Mouse (Mus musculus) c-Kit-negative CD71-positive TER-119-positive erythroid progenitor cells, embryonic 14.5 days (primary cell): ENCODE data around the gene Clrn3.
"Not testable (repeated sequence)": the region's sequence is repeated elsewhere in the genome, so short reads cannot be mapped to it uniquely, and the experiment has no call there.

Experiments
- DNase-seq: peaks from one replicate; pipeline ENCODE4 v3.0.0-alpha.2; 2013; ENCODE audit warnings: low read depth, low spot score

The Clrn3 gene

DNA sequence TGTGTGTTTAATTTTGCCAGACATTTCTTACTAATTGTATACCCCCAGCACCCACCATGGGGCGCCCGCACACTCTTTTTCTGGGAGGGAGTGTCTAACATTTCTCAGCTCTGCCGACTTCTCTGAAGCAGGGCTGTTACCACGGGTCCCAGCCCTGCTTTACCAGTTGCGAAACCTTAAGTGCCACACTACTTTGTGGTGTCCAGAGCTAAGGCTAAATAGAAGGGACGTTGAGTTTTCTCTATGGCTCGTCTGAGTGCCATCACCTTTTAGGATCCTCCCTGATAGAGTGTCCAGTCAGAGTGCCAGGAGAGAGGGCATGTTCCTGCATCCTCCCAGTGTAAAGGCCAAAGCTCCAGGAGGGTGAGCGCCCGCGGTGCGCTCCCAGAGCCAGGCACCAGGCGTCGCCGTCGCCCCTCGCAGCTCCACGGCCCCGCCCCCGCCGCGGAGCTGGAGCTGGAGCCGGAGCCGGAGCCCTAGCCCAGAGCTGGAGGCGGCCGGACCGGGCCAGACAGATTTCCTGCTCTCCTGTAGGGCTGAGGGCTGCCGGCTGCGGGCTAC, 9.0 kb upstream of the Clrn3 start, which contains the start of gene Ptpre:
Gene Ptpre (plus strand): TSS at position 141 of the 561 bp plus-strand sequence.
- DNase-seq: no peak

DNA sequence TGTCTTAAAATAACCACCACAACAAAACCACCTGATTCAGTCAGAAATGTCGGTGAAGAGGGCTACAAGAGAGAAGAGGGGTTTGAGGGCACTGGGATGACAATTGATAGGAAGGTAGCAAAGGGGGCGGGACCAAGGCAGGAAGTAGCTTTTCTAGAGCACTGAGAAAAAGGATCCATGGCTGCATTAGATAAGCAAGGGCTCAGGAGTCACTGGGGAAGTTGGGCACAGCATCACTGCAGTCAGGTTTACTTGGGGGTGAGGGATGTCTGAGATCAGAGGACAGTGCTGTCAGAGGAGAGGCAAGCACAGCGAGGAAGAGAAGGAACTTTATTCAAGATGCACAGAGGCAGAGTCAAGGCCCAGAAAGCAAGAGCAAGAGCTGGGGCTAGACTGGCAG, 7.5 kb upstream of the Clrn3 start:
- DNase-seq: no peak

DNA sequence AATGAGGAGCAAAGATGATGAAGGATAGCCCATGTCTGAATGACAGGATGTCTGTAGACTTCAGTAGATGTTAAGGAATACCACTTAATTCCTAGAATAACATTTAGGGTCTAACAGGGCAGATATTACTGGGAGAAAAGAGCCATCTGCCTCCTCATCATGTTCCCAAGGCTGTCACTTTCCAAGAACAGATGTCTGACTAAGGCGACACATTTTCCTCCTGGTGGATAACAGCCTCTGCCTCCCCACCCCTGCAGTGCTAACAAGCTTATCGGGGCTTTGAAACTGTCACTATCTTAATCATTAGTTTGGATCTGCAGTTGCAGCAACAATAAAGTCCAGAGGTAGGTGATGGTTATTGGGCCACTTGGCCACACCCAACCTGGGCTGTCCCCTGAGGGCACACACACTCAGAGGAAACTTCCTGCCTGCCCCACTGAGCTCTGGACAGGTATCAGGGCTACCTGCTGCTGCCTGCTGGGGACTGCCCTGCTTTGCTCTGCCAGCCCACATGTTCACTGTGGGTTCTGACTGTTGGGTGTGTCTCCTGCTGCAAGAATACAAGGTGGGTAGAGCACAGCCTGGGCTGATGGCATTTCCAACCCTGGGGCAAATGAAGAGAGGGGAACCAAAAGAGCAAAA, 6.2 kb upstream of the Clrn3 start:
- no peak for DNase-seq

DNA sequence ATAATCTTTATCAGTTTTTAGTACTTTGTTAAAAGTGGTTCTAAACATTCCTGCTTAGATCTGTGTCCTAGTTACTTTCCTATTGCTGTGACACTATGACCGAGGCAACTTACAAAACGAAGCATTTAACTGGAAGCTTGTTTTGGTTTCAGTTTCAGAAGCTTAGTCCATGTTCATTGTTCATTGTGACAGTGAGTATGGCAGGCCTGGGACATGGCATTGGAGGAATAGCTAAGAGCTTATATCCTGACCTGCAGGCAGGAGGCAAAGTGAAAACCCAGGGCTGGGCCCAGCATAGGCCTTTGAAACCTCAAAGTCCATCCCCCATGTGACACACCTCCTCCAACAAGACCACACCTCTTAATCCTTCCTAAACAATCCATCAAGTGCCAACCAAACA, 614 bp upstream of the Clrn3 start:
- no peak for DNase-seq

DNA sequence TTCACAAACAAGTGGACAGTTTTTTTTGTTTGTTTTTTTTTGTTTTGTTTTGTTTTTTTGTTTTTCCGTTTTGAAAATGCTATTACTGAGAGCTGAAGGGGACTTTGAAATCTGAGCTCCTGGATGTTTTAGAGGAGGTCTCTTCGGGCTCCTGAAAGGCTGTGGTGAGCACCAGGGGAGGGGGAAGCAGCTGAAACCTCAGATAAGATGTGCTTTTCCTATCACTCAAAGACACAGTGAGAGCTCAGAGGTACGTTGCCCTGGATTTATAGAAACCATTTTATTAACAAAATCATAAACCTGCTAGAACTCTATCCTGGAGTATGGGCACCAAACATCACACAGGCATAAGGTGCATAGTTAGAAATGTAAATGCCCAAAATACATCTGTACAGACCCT, 1.3 kb downstream of the Clrn3 start:
- DNase-seq: no peak

DNA sequence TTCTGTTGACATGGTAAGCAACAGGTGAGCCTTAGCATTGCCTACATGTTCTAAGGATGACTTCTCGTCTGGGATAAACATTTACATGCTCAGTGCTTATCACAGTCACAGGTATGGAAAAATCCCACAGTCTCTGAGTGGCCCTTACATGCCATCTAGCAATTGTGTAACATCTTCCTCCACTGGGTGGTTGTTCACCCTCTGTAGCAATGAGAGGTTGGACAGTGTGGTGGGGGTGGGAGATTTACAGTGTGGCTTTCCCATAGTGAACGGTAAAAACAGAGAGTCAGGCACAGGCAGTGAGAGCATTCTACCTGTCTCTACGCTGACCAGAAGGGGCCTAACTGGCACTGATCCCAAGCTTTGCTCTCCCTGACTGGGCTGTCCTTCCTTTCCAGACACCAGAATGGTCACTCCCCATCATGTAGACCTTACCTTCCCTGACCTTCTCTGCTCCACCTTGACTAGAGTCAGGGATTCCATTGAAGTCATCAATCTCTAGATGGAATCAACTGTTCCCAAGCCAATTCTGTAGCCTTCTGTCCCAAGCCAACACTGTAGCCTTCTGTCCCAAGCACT, 1.8 kb downstream of the Clrn3 start:
- DNase-seq: no peak

DNA sequence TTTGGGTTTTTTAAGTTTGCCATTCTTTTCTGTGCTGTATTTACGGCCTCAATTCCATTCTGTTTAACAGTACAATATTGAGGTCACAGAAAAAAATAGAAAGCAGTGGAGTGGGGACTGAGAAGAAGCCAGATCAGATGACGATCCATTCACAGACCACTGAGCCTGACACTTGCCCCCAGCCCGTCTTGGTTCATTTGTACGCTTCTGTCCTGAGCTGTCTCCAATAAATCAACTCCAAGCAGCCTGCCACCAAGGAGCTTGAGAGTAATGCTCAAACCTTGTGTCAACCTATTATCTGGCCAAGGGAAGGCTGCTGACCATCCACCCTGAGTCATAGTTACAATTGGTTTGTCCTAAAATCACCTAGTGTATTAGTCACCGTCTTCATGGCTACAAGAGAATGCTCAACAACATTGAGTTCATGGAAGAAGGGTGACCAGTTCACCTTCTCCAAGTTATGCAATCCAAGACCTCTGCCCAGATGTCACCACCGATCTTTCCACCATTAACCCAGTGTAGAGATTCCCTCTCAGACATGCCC, 4.0 kb downstream of the Clrn3 start:
- DNase-seq: no peak

DNA sequence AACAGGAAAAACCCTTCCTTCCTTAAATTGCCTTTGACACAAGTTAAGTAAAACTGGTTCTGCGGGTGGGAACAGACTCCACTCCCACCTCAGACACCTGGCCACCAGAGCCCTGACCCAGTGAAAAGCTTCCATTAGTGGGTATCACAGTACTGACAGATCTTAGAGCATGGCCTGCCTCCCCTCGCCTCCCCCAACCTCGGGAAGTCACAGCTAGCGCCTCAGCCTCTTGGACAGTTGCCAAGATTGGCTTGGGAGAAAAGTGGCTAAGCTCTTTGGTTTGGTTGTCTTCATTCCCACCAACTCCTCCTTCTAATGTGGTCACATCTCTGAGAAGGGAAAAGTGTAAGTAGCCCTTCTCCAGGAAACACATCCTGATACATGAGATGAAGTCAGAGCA, 4.5 kb downstream of the Clrn3 start:
- no peak for DNase-seq

DNA sequence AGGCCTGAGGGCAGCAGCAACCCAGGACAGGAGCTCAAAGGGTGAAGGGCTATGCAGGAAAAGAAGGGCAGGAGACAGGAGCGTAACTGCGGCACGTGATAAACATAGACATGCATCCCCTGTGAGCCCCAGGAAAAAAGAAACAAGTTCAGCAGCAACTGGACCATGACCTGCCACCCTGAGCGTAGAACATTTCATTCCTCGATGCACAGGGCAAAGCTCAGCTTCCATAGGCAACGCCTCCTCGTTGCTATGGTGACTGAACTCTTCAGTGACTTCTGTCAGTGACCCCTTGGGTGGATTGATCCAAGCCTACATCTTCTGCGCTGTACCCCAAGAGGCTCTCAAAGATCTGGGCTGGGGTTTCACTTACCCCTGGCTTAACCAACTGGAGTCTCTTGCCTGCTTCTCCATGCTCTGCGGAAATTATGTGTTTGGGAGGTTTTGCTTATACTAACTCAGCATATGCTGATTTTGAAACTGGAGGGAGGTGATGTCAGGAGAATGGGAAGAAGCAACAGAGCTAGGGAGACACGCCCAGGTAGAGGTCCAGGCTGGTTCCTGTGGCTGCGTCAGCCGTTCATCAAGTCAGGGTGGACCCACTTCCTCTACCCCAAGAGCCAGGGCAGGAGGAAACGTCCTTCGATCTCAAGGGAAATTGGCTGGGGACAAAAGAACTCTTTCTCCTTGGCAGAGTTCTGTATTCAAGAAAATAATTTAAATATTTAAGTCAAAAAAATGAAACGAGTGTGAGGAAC, 6.5 kb downstream of the Clrn3 start:
- no peak for DNase-seq

DNA sequence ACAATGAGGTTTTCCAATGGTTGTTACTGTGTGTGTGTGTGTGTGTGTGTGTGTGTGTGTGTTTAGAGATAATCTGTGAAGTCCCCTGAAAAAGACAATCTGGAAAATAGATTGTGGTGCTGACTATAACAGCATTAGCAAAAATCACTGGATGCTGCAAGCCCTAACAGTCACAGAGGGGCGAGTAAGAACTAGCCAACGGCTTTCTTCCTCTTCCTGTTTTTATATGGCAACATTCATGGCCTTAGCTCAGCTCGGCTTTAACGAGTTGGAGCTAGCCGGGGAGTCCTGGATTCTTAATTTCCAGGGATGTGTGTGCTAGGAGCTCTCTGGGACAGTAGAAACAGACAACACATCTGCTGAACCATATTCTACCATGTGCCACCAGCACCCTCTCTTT, 8.2 kb downstream of the Clrn3 start:
- DNase-seq: no peak

DNA sequence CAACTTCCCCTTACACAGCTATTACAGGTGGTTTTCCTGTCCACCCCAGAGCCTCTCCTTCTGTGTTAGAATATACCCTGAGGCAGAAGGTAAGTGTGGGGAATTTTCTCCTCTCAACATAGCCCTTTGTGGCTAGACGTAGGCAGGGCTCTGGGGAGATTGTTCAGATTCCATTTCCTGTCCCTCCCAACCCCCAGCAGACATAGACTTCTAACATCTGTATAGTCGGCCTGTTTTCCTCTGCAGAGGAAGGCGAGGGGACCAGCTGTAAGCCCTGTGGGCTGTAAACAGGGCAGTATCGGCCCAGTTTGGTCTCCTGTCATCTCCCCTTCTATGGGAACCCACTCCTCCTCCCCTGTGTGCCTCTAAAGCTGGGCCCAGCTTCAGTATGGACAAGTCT, 11.3 kb downstream of the Clrn3 start:
- DNase-seq: no peak

DNA sequence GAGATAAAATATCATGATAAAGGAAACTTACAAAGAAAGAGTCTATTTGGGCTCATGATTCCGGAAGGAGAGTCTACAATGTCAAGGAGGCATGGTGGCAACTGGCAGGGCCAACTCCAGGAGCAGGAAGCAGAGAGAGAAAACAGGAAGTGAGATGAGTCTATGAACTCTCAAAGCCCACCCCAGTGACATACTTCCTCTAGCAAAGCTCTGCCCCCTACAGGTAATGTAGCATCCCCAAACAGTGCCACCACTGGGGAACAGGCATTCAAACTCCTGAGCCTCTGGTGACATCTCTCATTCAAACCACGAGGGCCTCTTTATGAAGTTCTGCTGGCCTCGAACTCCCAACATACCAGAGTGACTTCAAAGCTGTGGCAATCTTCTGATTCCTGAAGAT, 16.7 kb downstream of the Clrn3 start:
- DNase-seq: no peak

DNA sequence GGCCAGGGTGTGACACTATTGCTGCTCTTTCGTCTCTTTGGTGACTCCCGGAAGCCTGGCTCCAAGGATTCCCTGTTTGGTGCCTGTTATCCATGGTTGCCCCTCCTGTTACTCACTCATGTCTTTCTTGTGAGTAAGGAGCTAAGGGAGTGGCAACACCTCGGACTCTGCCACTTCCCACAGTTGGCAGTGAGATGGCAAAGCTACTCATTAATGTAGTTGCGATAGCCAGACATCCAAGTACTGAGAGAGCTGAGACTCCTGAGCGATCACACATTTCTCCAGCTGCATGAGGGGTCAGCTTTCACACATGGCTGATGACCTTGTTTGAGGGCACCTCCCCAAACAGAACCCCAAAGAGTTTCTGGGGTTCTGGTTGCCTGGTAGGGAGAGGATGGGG, 18.0 kb downstream of the Clrn3 start:
- DNase-seq: no peak

DNA sequence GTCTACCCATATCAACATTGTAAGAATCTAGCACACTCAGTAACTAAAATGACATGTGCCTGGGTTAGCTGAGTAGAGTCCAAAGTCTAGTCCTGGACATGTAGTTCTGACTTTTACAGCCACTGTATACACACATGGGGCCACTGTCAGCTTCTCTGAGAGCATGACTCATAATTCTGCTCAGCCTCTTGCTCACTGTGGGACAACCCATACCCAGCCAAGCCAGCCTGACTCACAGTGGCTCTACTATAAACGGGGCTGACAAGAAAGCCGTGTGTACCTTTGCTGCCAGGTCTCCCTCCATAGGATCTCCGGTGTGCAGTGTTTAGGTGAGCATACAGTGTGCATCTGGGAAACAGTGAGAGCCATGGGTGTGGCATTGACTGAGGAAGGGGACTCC, 19.2 kb downstream of the Clrn3 start:
- no peak for DNase-seq

DNA sequence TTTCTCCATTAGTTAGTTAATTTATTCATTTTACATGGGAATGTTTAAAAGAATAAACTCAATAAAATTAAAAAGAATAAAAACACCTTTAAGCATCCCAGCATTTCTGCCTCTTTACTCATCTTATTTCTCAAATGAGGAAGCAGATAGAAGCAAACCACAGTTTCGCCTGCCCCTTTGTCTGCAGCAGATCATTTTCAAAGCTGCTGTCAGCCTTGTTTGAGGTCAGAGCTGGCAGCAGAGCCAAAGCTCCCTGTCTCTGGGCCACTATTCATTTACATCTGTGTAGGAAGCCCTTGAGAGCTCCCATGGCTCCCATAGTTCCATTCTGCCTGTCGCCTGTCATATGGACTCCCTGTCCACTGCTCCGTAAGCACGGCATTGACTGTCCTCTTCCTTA, 19.9 kb downstream of the Clrn3 start:
- DNase-seq: no peak

DNA sequence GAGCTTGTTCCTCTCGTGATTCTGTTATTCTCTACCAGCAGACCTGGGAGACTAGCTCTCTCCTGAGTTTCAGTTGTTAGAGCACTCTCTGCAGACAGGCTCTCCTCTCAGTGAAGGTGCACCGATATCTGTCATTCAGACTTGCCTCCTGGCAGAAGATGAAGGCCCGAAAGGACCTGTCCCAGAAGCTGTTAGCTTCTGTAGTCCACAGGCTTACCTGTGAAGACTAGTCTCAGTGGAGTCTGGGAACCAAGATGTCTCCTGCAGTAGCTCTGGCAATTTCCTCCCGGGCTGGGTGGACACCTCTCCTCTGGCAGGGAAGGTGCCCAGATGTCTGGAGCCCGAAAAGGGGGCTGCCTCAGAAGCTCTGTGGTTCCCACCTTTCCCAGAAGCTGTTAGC, 21.9 kb downstream of the Clrn3 start:
- DNase-seq: not testable (repeated sequence)

DNA sequence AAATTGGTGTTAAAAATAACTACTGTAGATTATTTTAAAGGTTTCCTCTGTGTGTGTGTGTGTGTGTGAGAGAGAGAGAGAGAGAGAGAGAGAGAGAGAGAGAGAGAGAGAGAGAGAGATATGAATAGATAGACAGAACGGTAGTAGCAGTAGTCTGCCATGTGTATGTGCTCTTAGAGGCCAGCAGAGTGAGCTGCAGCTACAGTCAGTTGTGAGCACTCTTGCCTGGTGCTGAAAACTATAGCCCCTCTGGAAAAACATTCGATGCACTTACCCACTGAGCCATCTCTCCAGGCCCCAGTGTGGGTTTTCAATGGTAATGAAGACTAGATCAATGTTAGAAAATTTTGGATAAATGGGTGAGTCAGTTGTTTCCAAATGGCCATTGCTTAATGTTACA, 29.1 kb downstream of the Clrn3 start:
- no peak for DNase-seq

DNA sequence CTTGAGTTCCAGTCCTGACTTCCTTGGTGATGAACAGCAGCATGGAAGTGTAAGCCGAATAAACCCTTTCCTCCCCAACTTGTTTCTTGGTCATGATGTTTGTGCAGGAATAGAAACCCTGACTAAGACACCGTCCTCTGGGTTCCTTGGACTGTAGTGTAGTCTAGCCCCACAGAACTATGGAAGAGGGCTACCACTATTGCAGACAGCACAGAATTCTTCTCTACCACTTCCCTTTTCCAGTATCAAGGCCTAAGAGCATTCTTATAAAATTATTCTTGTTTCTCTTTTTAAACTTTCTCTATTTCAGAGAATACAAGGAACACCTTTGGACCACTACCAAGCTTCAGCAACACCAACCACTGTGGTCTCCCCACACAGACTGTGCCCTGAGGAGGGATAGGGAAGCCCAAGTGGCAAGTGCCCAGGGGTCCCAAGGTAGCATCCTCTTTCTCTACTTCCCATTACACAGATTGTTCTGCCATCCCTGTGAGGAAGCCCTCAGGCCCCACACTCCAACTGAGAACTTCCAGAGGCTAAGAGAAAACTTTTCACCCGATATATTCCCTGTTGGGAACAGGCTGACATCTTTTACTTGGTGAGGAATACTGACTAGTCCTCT, 29.8 kb downstream of the Clrn3 start:
- DNase-seq: no peak

DNA sequence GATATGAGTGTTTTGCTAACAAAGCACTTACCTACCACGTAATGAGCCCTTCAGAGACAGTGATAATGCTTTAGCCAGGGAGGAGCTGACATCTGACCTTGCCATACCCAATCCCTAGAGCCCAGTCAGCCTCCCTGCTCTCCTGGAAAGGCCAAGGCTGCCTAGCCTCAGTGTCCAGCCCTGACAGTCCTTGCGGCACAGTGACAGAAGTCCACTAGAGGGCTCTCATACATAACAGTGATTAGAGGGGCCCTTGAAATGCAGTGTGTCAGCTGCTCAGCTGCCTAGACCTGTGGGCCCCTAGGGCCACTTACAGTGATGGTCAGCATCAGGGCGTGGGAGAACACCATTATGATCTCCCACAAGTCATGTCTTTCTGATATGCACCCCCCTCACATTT, 33.2 kb downstream of the Clrn3 start:
- DNase-seq: no peak

DNA sequence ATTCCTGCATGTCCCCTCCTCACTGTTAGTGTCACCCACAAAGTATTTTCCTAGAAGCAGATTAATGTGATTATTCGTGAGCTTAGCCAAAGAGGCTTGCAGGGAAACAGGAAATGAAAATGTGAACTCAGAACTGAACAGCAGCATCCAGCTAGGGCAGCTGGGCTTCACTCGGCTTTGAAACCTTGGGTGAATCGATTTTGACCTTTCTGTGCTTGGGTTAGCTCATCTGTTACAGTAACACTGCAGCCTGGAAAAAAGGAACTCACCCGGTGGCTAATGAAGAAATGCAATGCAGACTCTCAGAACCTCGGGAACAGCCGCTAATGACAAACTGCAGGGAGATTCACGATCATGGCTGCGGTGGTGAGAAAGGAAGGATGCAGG, 38.0 kb downstream of the Clrn3 start:
- DNase-seq: no peak

DNA sequence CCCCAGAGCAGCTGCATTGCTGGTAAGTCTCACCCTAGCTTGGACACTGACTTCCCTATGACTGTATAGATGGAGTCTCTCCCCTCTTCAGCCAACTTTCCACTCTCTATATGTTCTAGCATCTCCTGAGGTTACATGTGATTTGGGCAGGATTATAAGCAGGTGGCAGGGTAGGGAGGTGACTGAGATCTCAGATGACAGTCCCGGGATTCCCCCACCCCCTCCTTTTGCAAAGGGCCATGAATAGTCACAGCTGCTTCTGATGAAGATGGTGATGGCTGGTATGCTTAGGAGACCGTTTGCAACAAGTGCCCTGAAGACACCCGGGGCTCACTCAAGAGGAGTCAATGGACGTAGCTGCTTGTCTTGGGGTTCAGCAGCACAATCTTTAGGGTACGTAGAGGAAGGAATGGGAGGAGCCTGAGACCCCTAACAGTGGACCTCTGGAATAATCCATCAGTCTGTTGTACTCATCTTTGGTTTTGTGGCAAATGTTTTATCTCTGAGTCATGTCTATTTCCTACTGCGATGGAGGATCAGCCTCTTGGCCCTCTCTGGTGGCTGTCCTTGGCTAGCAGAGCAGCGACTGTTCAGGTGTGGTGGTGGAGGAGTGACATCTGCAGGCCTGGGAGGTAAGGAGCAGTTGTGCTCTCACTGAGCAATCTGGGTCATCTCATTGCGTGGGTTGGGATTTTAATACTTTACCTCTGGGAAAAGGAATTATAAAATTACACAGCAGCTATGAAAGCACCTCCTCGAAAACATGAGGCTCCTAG, 38.5 kb downstream of the Clrn3 start:
- no peak for DNase-seq
